Mouse (Mus musculus) brain, embryonic 18.5 days (tissue): ENCODE measurements at regions not wholly inside any gene's neighbourhood (a gene's known extent, or its start where the extent isn't known, plus 50 kb on each side); places are given as distances from the start of the nearest gene placed in this dataset.

Experiments
- DNase-seq: peaks from one replicate; pipeline ENCODE4 v3.0.0-alpha.2; 2012; ENCODE audit warnings: low read depth, low spot score

DNA sequence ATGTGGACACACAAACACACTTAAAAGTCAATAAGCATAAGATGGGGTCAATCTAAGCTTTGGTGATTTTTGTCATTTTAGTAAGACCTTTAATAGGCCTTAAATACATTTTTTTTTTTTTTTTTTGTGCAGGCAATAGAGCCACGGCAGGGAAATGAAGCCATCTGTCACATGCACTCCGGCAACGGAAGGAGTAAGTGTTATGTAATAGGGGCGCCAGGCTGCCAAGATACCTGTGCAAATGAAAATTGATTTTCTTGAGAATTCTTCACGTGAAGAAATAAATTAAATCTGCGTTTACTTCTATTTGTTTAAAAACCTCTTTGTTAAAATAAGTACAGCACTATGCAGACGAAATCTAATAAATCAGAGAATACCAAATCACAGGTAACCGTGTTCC is 54.6 kb upstream of the Card11 start:
- DNase-seq = no peak

DNA sequence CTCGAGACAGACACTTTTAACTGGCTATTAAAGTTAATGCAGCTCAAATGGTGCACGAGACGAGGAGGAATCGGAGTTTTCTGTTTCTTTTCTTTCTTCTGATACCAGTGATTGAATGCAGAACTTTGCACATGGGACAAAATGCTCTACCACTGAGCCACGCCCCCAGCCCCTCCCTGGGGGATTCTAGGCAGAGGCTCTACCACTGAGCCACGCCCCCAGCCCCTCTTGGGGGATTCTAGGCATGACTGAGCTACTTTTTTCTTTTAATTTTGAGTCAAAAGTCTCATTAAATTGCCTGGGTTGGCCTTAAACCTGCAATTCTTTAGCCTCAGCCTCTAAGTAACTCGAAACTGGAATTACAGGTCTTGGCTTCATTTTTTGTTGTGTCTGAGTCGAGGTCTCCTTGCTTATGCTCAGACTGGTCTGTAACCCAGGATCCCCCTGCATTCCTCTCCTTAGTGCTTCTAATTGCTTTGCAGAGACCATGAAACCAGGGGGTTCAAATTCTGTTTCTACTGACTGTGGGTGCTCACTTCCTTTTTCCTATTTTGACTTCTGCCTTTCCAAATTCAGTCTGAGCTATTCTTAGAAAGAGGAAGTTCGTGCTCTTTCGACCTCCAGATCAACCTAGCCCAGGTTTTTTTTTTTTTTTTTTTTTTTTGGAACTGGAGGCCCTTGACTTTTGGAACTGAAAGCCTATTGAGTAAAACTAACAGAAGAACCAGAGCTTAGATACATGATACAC is 55.4 kb upstream of the Card11 start:
- no peak for DNase-seq

DNA sequence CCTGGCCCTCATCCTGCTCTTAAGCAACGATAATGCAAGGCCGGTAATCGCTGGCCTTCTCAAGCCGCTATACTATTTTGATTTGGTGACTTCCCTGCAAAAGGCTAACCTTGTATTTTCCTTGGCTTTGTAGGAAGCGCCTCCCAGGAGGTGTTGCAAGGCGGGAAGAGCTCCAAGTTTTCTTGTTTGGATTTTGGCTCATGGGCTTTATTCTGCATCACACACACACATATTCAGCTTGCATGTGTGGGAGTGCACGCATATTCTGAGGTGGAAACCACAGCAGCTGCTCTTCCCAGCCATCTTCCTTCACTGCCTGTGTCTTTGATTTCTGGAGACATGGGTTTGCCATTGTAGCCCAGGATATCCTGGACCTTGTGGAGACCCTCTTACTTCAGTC is 57.8 kb upstream of the Card11 start:
- no peak for DNase-seq

DNA sequence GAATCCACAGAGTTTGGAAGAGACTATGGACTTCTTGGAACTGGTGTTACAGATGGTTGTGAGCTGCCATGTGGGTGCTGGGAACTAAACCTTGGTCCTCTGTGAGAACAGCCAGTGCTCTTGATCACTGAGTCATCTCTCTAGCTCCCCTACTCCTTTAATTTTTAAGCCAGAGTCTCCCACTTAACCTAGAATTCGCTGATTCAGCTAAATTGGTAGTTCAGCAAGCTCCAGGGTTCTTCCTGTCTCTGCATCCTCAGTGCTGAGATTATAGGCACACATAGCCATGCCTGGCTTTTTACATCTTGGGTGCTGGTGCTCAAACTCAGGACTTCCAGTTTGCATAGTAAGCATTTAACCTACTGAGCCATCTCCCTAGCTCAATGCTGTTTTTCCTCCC is 58.5 kb upstream of the Card11 start:
- no peak for DNase-seq

DNA sequence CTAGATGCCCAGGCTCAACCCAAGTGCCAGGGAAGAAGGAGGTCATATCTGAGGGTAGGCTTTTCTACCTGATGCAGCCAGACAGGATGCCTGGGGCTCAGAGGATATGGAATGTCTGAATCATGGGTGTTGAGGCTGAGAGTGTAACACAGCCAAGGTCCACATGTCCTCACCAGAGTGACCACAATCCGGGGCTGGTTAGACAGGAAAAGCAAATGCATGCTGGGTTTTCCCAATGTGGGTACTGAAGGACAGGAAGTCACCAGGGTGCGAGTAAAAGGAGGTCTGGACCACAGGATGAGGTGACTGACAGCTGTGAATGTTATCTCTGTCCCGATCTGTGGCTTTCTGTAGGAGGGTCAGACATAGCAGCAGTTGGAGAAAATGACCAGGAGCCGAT is 61.8 kb upstream of the Card11 start:
- no peak for DNase-seq

DNA sequence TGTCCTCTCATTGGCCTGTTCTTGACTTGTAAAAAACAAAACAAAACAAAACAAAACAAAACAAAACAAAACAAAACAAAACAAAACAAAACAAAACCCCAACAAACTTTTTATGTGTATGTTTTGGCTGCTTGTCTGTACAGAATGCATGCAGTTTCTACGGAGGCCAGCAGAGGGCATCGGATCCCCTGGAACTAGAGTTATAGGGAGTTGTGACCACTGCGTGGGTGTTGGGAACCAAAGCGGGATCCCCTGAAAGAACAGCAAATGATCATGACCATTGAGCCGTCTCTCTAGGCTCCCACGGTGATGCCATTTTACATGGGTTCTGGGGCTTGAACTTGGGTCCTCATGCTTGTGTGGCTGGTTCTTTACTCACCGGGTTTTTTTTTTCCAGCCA is 67.2 kb upstream of the Card11 start:
- DNase-seq = no peak

DNA sequence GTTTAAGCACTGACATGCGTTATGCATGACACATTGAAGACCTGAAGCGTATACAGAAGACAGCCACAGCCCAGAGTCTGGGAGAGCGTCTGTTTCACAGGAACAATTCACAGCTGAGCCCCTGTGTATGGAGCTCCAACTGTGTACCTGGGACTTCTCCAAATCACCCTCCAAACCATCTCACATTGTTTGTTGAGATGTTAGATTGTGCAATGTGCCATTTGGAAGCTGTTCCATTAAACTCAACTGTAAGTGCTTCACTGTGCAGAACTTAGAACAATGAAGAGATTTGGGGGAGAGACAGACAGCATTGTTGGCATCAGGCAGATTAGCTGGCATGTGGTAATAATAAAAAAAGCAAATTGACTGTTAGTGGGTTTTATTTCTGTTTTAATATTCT is 74.1 kb upstream of the Card11 start:
- no peak for DNase-seq

DNA sequence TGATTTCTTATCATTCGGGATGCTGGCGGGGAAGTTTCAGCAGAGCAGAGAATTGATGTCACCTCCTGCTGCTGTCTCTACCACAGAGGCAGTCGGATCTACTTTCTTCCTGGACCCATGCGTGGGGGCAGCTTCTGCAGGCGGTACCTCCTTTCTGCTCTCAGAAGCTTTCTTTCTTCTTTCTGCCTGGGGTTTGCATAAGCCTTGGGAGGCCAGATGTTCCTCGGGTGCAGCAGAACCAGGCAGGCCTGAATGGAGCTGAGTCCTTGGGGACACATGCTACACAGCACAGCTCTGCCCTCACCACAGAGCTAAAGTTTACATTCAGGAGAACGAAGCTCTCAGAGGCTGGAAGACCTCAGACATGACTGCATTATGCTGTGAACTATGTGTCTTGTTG is 75.8 kb upstream of the Card11 start:
- DNase-seq = no peak

DNA sequence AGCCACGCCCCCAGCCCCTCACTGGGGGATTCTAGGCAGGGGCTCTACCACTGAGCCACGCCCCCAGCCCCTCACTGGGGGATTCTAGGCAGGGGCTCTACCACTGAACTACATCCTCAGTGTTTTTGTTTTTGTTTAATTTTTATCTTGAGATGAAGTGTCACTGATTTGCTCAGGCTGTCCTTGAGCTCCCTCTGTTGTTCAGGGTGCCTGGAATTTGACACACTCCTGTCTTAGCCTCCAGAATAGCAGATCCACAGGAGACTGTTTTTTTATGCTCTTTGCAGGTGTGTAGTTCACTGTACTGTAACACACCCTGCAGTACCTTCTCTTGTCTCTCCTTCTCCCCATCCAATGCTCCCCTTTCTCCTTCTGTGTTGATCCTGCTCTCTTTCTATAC is 76.6 kb upstream of the Card11 start:
- DNase-seq = no peak

DNA sequence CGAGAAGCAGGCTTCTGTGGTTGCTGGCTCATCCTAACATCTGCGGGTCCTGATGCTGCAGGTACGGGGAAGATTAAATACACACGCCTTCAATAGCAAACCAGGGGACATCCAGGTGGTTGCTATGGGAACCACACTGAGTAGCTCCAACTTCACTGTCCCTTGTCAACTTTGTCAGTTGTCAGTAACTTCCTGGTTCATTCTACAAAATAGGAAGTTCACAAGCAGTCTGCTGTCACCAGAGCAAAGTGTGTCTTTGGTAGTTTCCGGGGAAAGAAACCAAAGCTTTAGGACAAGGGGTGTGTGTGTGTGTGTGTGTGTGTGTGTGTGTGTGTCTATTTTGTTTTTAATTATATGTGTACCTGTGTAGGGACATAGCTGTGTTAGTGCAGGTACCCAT is 80.5 kb upstream of the Card11 start:
- DNase-seq = no peak

DNA sequence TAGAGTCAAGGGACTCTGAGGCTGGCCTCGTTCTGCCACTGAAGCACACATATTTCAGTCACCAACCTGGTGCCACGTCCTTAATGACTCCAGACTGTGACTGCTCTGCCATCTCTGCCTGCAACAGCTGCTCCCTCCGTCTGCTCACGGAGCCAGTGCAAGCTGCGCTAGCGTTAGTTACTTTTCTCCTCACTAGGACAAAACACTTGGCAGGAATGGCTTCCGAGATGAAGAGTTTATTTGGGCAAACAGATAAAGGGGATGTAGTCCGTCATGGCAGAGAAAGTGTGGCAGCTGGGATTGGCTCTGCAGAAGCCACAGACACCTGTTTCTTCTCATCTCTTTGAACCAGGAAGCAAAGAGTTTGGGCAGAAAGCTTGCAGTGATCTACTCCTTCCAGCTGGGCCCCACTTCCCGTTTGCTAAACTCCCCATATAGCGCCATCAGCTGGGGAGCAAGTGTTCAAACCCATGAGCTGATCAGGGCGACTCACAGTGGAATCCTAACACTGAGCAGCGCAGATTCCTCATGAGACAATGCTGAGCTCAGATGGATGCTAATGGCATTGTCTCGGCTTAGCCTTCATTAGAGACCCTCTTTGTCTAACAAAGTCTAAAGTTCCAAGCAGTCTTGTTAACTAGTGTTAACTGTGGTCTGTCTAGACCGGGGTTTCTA is 83.8 kb upstream of the Card11 start:
- DNase-seq = no peak

DNA sequence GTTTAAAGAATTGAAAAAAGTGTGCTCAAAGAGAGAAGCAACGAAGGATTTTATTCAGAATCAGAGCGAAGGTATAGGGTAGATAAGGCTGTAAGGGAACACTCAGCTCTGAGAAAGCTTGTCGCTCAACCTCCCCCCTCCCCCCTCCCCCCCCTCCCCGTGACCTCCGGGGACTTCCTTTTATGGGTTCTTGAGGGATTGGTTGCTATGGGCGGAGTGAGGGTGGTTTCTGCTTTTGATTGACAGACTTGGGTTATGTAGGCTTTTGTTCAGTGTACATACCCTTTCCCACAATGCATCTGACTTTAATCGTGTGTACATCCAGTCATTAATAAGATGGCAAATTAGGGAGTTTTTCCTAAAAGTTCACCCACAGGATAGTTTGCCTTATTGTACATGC is 84.4 kb upstream of the Card11 start:
- DNase-seq = no peak

DNA sequence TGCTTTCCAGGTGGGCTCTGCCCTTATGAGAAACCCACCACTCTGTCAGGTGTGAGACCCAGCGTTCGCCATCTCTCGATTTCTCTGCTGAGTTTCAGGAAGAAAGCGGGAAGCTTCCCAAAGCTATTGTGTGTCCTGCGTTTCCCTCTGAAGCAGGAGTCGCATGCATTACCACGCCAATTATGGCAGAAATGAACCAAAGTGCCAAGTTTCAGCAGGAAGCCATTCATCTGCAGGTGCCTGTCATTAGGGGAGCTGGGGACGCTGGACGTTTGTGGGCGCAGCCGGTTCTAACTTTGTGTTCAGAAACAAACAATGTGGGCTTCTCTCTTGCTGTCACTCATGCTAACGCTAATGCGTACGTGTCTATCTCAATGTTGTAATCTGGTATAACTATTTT is 91.3 kb upstream of the Card11 start:
- DNase-seq = no peak

DNA sequence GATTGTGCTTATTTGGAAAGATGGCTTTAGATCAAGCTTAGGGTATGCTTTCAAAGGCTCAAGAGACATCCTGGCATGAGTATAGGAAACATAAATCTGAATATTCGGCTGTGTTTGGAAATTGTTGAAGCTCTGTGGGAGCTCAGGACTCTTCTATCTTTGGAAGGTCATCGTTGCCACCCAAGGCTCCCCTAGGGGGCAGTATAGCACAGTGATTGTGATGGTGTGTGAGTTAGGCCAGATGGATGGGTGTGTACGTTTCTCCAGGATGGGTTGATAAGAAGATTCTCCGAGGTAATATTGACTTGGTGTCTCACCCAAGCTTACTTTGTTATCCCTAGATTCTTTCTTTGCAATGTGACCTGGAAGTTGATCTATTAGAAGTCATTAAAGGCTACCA is 93.3 kb upstream of the Card11 start:
- DNase-seq = no peak

DNA sequence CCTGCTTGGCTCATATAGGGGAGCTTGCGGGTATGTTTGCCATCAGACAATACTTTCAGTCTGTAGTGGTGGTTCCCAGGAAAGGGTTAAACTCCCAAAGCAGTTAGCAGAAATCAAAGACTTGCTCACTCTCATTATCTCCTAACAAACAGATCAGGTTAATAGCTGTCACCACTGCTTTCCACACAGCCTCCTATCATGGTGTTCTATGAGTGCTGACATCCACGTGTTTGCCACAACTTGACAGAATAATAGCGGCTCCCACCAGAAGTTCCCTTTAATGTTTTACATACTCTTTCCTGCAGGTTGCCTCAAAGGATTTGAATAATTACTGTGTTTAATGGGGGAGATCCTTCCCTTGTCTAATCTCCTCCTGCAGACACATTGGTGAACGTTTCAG is 97.5 kb upstream of the Card11 start:
- no peak for DNase-seq

DNA sequence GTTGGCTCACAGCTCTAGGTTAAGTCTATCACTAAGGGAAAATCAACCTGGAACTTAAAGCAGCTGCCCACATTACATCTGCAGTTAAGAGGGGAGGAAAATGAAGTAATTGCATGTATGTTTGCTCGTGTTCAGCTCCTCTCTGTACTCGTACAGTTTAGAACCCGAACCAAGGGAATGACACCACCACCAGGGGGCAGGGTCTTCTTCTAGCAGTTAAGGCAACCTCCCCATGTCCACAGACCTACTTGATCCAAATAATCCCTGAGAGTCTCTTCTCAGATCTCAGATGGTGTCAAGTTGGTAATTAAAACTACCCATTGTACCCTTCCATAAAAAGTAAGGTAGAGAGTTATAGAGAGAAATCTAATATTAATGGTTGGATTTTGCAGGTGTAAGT is 111.3 kb upstream of the Card11 start:
- no peak for DNase-seq

DNA sequence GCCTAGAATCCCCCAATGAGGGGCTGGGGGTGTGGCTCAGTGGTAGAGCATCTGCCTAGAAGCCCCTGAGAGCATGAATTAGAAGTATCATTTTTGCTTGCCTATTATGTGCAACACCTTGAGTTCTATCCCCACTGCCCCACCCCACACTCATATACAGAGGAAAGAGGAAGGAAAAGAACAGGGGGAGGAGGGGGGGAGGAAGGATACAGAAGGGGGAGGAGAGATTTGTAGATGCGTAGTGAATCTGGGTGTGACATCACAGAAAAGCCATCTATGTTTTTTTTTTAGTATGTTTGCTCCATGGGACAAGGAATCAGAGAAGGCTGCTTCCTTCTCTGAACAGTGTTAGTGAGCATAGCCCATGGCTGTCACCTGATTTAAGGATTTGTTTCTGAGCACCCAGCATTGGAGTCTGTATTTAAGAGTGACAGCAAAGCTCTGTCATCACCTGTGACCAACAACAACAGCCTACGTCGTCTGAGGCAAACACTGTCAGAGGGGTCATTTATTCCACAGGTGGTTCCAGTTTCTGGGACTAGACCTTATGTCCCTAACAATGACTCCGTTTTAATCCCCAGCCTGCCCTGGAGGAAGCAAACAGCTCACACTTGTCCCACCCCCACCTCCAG is 115.0 kb upstream of the Card11 start:
- DNase-seq = no peak

DNA sequence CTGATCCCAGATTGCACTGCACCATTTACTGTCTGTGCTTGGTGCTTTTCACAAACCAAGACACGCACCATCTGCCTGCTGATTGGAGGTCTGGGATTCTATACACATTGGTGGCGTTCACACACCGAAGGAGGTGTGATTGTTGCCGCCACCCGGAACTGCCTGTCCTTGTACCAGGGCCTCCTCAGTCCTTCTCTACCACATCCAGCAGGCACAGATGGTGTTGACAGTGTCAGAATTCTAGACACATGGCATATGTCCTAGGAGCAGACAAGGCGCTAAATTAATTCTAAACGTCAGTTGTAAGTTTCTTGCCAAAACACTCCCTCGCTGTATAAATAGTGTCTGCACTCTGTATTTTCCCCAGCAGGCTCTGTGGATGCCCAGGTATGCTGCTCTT is 115.6 kb upstream of the Card11 start:
- peak; percentile 74 for DNase-seq

DNA sequence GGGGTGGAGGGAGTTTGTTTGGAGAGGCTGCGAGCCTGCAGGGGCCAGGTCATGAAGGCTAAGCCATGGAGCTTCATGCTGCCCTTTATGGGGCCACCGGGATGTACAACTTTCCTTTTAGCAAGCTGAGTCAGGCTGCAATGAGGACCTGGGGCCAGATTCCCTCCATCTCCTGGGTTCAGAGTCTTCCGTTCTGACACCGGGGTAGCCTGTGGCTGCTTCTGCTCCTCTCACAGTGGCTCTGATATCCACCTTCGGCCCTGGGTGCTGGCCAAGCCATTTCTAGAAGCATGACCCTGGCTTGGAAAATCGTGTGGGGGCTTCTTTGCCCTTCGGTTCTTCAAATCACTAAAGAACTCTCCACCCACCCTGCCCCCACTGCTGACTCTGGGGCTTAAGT is 115.4 kb upstream of the Sdk1 start:
- no peak for DNase-seq

DNA sequence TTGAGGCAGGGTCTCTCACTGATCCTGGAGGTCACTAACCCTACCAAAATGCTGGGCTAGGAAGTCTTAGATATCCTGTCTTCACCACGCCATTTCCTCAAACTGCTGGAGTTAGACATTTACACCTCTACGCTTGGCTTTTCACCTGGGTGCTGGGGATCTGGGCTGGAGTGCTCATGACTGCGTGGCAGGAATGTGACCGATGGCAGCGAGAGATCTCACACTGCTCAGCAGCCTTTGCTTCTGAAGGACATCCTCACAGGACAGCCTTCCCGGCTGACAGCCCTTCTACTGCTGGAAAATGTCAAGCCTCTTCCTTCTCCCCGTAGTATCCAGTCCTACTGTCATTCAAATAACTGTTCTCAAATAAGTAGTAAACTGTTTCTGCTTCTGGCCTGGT is 114.8 kb upstream of the Sdk1 start:
- DNase-seq = no peak

DNA sequence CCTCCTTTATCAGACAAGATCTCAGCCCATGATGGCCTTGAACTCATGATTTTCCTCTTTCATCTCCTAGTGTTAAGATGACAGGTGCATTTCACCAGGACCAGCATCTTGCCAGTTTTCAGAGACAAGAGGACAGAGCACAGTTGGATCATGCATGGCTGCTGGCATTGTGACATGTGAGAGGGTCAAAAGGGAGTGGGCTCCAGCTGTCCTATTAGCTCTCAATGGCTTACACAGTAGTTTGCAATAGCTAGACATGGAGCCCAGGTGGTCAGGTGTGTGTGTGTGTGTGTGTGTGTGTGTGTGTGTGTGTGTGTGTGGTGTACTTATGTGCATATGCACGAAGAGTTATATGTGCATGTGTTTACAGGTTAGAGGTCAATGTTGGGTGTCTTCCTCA is 110.3 kb upstream of the Sdk1 start:
- DNase-seq = no peak

DNA sequence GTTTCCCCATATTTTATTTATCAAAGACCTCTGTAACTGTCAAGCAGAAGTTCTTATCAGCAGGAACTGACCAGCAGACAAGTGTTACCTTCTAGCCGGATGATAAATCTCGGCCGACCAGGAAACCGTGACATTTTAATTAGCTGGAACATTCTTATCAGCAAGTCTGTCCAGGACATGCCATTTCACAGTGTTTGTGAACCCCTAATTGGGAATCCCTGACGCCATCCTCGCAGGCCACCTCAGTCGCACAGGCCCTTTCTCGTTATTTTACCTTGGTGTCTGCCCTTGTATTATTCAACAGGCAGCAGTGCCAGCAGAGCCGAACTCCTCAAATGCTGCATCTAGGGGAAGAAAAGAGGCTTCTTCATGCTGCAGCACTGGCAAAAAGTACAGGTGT is 109.4 kb upstream of the Sdk1 start:
- no peak for DNase-seq

DNA sequence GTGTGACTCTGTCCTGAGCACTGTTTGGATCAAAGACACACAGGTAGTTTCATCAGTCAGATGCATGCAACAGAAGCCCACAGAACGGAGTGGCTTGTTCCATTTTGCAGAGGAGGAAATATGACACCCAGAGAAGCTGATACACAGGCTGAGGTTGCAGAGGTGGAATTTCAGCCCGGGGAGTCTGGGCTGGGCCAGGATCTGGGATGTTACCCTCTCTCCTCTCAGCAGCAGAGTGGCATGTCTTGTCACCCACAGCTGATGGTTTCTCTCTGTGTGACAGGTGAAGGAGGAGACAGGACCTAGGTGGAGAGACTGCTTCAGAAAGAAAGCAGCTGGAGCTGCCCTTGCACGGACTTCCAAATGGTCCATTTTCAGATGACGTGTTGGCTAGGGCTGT is 105.1 kb upstream of the Sdk1 start:
- DNase-seq = no peak
